ENCODE assay signal across 8 mouse cellular contexts in the genomic region with DNA sequence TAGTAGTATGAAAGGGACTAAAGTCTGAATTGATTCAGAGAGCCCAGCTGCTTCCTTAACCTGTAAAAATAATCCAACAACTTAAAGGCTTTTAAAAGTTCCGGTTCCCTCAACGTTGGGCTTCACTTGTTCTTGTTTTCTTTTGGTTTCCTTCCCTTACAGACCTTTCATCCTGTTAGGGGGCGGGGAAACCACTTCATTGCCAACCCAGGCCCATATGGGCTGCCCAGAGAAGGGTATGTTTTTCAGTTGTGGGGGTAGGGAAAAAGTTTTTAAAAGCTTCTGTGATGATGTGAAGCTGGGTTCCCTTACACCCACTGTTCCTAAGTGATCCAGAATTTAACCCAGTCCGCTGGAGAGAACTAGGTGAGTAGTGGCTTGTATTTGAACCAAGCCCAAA. TPM values are rescaled to one million over a fixed set of nuclear protein-coding genes. Genes with fewer than 3 reads are reported as not detected.
DNase-seq lines count a peak whose midpoint lies in the region; ATAC-seq and TF ChIP-seq lines count a peak whose summit lies in the region.

No protein-coding gene starts in this region.

- peak; percentile 12 for DNase-seq in cerebellum, adult 9-11 months
- DNase-seq in cerebellum, adult 11 months, result no peak
- DNase-seq in MEL (ENCODE audit: low read depth, low spot score), result peak; percentile 53
- no peak for DNase-seq in liver, embryonic 14.5 days (ENCODE audit: low read depth in 3 of 3, low spot score in 3 of 3)
- peak; percentile 61 to 72 for DNase-seq in spleen, postnatal 36 days (ENCODE audit: low spot score in 2 of 2)
- DNase-seq in left cerebral cortex, adult 8-10 months (ENCODE audit: low spot score in 2 of 2), result no peak

- H3K79me2 ChIP-seq in MEL (ENCODE audit: control insufficient read depth, insufficient read depth, low read length, poor library complexity), result peaks cover 23% of the 10 kb centered on the region

- H3K4me2 ChIP-seq in liver, embryonic 14.5 days (ENCODE audit: low read depth), result peak overlapping the region; percentile 100

- H3K27me3 ChIP-seq in MEL (ENCODE audit: control insufficient read depth in 1 of 2, insufficient read depth in 2 of 2, low read length in 2 of 2), result no peaks in the 10 kb centered on the region
- H3K27me3 ChIP-seq in liver, embryonic 14.5 days (ENCODE audit: control insufficient read depth, insufficient read depth, low read length), result no peaks in the 10 kb centered on the region

- no peak for TF ChIP-seq RAD21 in MEL (IDR thresholded peaks at IDR 0.05; ENCODE audit: low read depth, low read length)

- TF ChIP-seq CTCF in MEL (IDR thresholded peaks at IDR 0.05 in 2 of 3, conservative IDR thresholded peaks at IDR 0.05 in 1 of 3; ENCODE audit: control insufficient read depth in 1 of 3, insufficient read depth in 1 of 3, low read depth in 2 of 3, low read length in 3 of 3, poor library complexity in 1 of 3, severe bottlenecking in 1 of 3), result no peak
- no peak for TF ChIP-seq CTCF in liver, embryonic 14.5 days (IDR thresholded peaks at IDR 0.05; ENCODE audit: low read depth)

- no peak for TF ChIP-seq POLR2A in MEL (IDR thresholded peaks at IDR 0.05; ENCODE audit: control insufficient read depth in 1 of 2, insufficient read depth in 1 of 2, low read depth in 1 of 2, low read length in 2 of 2, poor library complexity in 1 of 2)

- peak; percentile 19; the same call in 1 of the 2 replicates for ATAC-seq in granulocyte monocyte progenitor cell, adult 5-6 weeks (replicated peaks; ENCODE audit: poor library complexity, severe bottlenecking)
- ATAC-seq in liver, embryonic 14.5 days (ENCODE audit: insufficient read depth), result no peak
- no peak for ATAC-seq in monocyte, adult 5-6 weeks (replicated peaks; ENCODE audit: insufficient number of reproducible peaks, low FRiP score, low TSS enrichment, poor library complexity, severe bottlenecking)

- WGBS in liver, embryonic 14.5 days (ENCODE audit: insufficient replicate concordance), result 14% methylated on average over 4 of the region's 4 CpGs

- peak overlapping the region; percentile 75 to 83 for H3K4me3 ChIP-seq in MEL (ENCODE audit: control insufficient read depth in 1 of 2, insufficient read depth in 1 of 2, low read depth in 2 of 2, low read length in 2 of 2)
- H3K4me3 ChIP-seq in liver, embryonic 14.5 days (ENCODE audit: insufficient read depth in 1 of 2, low read depth in 2 of 2, low read length in 2 of 2), result peak overlapping the region; percentile 68 to 93

- TF ChIP-seq EP300 in MEL (IDR thresholded peaks at IDR 0.05; ENCODE audit: low read depth in 1 of 2, low read length in 2 of 2), result no peak
- no peak for TF ChIP-seq EP300 in liver, embryonic 14.5 days (IDR thresholded peaks at IDR 0.05; ENCODE audit: low read depth)

- peaks cover 15 to 33% of the 10 kb centered on the region in 2 experiments for H3K4me1 ChIP-seq in MEL (ENCODE audit: control insufficient read depth in 1 of 2, insufficient read depth in 2 of 2, low read length in 2 of 2)
- H3K4me1 ChIP-seq in liver, embryonic 14.5 days (replicated peaks; ENCODE audit: control insufficient read depth in 2 of 2, insufficient read depth in 2 of 2, low read length in 1 of 2), result peaks cover 9 to 17% of the 10 kb centered on the region in 2 experiments

- H3K9ac ChIP-seq in MEL (ENCODE audit: control insufficient read depth, low read depth, low read length, poor library complexity, severe bottlenecking), result peak overlapping the region; percentile 89
- H3K9ac ChIP-seq in liver, embryonic 14.5 days (replicated peaks), result peak overlapping the region; percentile 86

- no peak overlapping the region for H3K27ac ChIP-seq in MEL (ENCODE audit: control insufficient read depth, low read depth, low read length)
- no peak overlapping the region for H3K27ac ChIP-seq in liver, embryonic 14.5 days

- no peaks in the 10 kb centered on the region for H3K9me3 ChIP-seq in MEL (replicated peaks; ENCODE audit: insufficient read depth, low read length)
- no peaks in the 10 kb centered on the region for H3K9me3 ChIP-seq in liver, embryonic 14.5 days (ENCODE audit: control insufficient read depth, low read length)

- H3K36me3 ChIP-seq in MEL (ENCODE audit: control insufficient read depth in 1 of 2, insufficient read depth in 2 of 2, low read length in 2 of 2), result peaks cover 0 to 25% of the 10 kb centered on the region in 2 experiments; a peak in 2 of 4 replicates
- H3K36me3 ChIP-seq in liver, embryonic 14.5 days (replicated peaks; ENCODE audit: control insufficient read depth, insufficient read depth, low read depth), result no peaks in the 10 kb centered on the region

TF ChIP-seq in MEL, 35 proteins besides CTCF, POLR2A, EP300 and RAD21:
- TF ChIP-seq HCFC1 (IDR thresholded peaks at IDR 0.05; ENCODE audit: low read depth, low read length) (no peak), BHLHE40 (IDR thresholded peaks at IDR 0.05; ENCODE audit: borderline replicate concordance, low read depth, low read length) (no peak), MAX (IDR thresholded peaks at IDR 0.05; ENCODE audit: low read length) (no peak), TBP (IDR thresholded peaks at IDR 0.05; ENCODE audit: low read depth, low read length) (no peak), SIN3A (IDR thresholded peaks at IDR 0.05; ENCODE audit: low read length) (no peak), USF2 (IDR thresholded peaks at IDR 0.05; ENCODE audit: borderline replicate concordance in 1 of 2, insufficient read depth in 1 of 2, low read depth in 1 of 2, low read length in 2 of 2) (no peak), NELFE (IDR thresholded peaks at IDR 0.05; ENCODE audit: low read depth, low read length) (no peak)

RNA-seq across cellular contexts. Expression of a gene that starts 1.0 kb away (rescaled TPM):
- total RNA-seq in MEL (2012; rRNA removed), result 20.0 and 22.2 TPM in 2 replicates
- 10 to 100 TPM in 1 of 2 experiments, not detected in 1; 24.7 TPM for polyA plus RNA-seq in MEL (2012; ENCODE audit: insufficient read depth in 1 of 2, insufficient read length in 2 of 2, low read depth in 1 of 2, low replicate concordance in 2 of 2, missing spikeins in 1 of 2)
- total RNA-seq in granulocyte monocyte progenitor cell, adult 5-6 weeks (2014; fragmentation: Nextera tagmentation), result 40.0 and 41.2 TPM in 2 replicates
- total RNA-seq in granulocyte monocyte progenitor cell, adult 5-6 weeks (2017), result 23.3 and 23.7 TPM in 2 replicates
- 4.5 TPM in 2 replicates for polyA plus RNA-seq in liver, embryonic 14.5 days (2012; rRNA removed)
- 4.8 and 5.7 TPM in 2 replicates for polyA plus RNA-seq in liver, embryonic 14.5 days (2014; fragmentation: Nextera tagmentation; extraction: Ambion mirVana)
- total RNA-seq in monocyte, adult 5-6 weeks (2017), result 6.1 to 12.7 TPM (median 7.7 TPM) in 3 replicates
- total RNA-seq in left cerebral cortex, adult 8-10 months (2022), result 10 to 100 TPM; 29.6 to 33.0 (median 31.6) TPM

RNA-seq across cellular contexts. Expression of a gene that starts 47.0 kb away (rescaled TPM):
- total RNA-seq in MEL (2012; rRNA removed), result 79.5 and 83.9 TPM in 2 replicates
- 100 to 1,000 TPM; 139 to 336 TPM for polyA plus RNA-seq in MEL (2012; ENCODE audit: insufficient read depth in 1 of 2, insufficient read length in 2 of 2, low read depth in 1 of 2, low replicate concordance in 2 of 2, missing spikeins in 1 of 2)
- total RNA-seq in granulocyte monocyte progenitor cell, adult 5-6 weeks (2014; fragmentation: Nextera tagmentation), result 104 and 142 TPM in 2 replicates
- 96.9 and 106 TPM in 2 replicates for total RNA-seq in granulocyte monocyte progenitor cell, adult 5-6 weeks (2017)
- 37.0 and 53.0 TPM in 2 replicates for polyA plus RNA-seq in liver, embryonic 14.5 days (2012; rRNA removed)
- 80.6 and 84.2 TPM in 2 replicates for polyA plus RNA-seq in liver, embryonic 14.5 days (2014; fragmentation: Nextera tagmentation; extraction: Ambion mirVana)
- 128 to 153 TPM (median 143 TPM) in 3 replicates for total RNA-seq in monocyte, adult 5-6 weeks (2017)
- 100 to 1,000 TPM; 179 to 191 (median 182) TPM for total RNA-seq in left cerebral cortex, adult 8-10 months (2022)

Comparison
In these comparisons a context has a peak if more than half of its experiments do, and no peak if none do; other contexts are left out.
1. DNase-seq: peak in cerebellum, adult 9-11 months (single experiment), MEL (single experiment) and spleen, postnatal 36 days (2 of 2); none in cerebellum, adult 11 months (single experiment), liver, embryonic 14.5 days (0 of 3) and left cerebral cortex, adult 8-10 months (0 of 2).